Mouse (Mus musculus) cerebellum, adult 11 months (tissue): ENCODE data around the gene Map4k2.

Source experiments
- DNase-seq: peaks from one replicate; pipeline ENCODE4 v3.0.0; 2022

The Map4k2 gene

DNA sequence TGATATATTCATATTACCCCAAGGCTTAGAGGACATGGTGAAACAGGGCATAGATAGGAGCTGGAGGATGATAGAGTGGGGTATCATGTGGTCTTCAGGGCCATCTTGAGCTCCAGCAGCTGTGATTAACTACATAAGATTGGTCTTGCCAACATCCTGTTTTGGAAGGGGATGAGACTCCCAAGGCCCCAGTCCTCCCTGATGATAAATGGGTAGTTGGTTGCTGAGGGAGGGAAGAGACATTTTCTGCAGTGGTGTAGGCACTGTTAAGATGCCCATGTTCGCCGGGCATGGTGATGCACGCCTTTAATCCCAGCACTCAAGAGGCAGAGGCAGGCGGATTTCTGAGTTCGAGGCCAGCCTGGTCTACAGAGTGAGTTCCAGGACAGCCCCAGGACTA is 40.3 kb downstream of the Map4k2 start:
- DNase-seq, result no peak

DNA sequence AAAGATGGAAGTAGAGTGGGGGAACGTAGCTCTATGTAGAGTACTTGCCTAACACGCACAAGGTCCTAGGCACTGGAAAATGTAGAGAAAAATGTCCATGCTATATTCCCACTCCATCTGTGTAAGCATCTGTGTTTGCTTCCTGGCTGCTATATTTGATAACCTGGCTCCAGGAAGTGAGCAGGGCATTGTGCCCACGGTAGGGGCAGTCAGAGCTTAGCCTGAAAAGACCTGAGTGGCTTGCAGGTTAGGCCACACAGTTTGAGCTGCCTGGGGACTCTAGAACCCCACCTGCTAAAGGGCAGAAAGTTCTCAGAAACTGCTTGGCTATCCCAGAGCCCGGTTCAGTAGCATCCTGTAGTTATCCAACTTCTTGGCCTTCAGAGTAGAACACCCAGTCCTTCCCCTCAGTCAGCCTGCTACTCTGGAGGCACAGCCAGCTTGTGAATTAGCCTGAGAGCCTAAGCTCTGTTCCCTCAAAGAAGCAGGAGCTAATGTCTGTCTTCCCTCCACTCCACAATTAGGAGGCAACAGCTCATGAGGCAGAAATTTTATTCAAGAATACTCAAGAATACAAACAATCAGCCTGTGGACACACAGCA is 41.5 kb downstream of the Map4k2 start:
- peak; percentile 64 for DNase-seq

DNA sequence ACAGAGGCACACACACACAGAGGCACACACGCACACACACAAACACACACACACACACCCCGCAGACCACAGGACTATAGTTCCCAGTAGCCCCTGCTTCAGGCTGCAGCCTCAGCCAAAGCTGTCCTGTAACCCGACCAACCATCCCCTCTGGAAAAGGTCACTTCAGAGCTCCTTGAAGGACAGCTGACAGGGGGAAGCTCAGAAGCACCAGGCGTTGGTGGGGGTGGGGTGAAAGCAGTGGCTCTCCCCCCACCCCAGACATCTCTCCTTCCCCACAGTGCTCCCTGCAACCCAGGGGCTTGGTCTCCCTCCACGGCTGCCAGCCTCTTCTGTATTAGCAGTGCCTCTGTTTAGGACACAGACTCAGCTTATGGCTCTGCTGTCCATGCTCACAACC is 42.5 kb downstream of the Map4k2 start:
- no peak for DNase-seq

DNA sequence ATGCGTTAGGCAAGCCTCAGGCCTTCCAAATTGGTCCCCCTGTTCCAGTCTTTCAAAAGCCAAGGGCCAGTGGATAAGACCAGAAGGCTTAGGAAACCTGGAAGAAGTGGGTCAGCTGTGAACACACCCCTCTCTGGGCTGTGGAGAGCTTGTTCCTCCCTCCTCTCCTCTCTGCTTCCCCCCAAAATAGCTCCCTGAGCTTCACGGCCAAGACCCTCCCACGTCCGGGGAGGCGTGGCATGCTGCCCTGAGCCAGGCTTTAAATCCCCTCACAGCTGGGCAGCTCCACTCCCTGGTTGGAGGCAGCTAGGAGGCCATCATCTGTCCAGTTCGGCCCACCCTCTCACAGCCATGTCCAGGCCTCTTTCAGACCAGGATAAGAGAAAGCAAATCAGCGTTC is 43.2 kb downstream of the Map4k2 start, which contains the start of gene Pygm:
Pygm (plus strand) TSS at position 272 of the 400 bp plus-strand sequence.
- no peak for DNase-seq

DNA sequence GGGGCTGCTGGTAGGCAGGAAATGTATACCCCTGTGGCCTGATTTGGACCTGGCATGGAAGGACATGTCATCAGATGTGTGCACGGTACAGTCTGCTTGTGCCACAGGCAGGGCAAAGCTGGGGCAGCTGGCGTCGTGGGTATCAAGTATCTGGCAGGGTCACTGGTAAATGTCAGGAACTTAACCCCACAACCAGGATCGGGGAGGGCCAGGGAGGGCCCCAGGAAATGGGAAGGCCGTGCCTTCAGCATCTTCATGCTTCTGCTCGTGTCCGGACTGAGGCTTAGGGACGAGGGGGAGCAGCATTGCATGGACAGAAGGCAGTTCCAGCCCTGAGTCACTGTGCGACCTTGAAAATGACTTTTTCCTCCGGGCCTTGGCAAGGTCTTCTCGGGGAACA is 44.0 kb downstream of the Map4k2 start:
- no peak for DNase-seq

DNA sequence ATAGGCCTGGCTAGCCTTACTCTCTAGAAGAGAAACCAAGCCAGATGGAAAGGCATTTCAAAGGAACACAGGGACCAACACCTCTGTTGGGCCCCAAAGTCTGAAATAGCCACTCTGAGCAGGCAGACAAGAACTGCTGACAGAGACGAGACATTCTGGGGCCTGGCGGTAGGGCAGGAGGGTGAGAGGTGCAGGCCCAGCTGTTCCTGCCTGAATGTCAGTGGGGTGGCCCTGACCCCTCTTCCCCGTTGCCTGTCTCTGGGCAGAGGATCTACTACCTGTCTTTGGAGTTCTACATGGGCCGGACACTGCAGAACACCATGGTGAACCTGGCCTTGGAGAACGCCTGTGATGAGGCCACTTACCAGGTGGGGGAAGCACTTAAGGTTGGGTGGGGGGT is 44.5 kb downstream of the Map4k2 start:
- no peak for DNase-seq

DNA sequence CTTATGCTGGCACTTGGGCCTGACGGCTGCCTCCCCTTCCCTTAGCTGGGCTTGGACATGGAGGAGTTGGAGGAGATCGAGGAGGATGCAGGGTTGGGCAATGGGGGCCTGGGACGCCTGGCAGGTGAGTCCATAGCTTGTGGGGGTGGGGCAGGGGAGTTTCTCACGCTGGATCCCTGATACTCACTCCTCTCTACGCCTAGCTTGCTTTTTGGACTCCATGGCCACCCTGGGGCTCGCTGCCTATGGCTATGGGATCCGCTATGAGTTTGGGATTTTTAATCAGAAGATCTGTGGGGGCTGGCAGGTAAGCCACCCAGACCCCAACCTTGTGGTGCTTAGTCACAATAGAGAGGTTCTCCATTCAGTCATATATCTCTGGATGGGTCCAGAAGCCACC is 44.9 kb downstream of the Map4k2 start:
- DNase-seq, result no peak

DNA sequence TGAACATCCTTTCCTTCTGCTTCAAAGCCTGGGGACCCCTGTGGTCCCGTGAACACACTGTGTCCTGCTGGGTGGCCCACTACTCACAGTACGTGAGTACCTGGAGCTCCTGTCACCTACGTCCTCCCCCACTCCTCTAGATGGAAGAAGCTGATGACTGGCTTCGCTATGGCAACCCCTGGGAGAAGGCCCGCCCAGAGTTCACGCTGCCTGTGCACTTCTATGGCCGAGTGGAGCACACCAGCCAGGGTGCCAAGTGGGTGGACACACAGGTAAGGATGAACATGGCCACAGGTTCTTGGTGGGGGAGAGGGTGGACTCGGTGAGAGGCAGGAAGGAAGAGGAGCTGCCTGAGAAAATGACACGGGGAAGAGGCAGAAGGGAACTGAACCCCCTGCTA is 45.3 kb downstream of the Map4k2 start:
- no peak for DNase-seq

DNA sequence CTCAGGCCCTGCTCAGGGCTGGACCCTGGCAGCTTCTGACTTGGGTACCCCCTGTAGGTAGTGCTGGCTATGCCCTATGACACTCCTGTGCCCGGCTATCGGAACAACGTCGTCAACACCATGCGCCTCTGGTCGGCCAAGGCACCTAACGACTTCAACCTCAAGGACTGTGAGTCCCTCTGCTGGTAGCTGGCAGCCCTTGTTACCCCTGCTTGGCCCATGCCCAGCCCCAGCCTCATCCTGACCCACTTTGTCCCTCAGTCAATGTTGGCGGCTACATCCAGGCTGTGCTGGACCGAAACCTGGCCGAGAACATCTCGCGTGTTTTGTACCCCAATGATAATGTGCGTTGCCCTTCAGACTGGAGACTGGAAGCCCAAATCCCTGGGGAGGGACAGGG is 47.1 kb downstream of the Map4k2 start:
- peak; percentile 66 for DNase-seq

DNA sequence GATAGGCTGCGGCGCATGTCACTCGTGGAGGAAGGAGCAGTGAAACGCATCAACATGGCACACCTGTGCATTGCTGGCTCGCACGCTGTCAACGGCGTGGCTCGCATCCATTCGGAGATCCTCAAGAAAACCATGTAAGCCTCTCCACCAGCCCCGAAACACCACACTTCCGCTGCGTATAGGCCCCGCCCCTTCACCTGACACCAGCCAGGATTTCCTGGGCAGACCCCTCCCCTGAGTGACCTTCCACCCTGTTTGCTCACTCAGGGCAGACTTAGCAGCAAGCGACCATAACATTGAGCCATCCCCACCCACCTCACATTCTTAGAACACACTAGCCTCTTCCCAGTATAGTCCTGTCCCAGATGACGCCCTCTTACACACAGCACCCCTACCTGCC is 48.9 kb downstream of the Map4k2 start:
- DNase-seq, result no peak

DNA sequence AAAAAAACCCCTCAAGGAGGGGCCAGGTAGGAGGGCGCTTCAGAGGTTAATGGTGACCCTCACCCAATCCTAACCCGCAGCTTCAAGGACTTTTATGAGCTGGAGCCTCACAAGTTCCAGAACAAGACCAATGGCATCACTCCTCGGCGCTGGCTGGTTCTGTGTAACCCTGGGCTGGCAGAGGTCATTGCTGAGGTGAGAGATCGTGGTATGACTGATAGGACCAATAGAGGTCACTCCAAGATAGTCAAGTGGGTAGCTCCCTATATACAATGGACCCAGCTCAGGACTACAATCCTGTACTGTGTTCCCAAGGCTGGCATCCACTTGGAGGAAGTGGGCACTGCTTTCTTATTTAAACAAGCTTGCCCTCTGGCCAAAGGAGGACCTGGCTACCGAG is 49.3 kb downstream of the Map4k2 start:
- DNase-seq, result no peak

DNA sequence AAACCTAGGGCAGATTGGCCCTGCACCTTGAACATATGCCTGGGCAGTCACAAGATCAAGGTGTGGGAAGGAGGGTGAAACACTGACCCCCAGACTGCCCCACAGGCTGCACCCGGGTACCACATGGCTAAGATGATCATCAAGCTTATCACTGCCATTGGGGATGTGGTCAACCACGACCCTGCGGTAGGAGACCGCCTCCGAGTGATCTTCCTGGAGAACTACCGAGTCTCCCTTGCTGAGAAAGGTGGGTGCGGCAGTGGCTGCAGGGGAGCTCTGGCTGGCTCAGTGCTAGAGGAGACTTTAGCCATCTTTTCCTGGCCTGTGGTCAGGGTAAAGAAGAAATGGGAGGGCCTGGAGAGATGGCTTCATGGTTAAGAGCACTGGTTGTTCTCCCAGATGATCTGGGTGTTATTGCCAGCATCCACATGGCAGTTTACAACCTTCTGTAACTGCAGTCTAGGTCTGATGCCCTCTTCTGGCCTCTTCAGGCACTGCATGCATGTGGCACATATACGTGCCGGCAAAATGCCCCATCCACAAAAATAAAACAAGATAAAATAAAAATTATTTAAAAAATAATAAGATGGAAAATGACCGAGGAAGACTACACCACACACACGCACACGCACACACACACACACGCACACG is 51.9 kb downstream of the Map4k2 start:
- DNase-seq, result no peak

DNA sequence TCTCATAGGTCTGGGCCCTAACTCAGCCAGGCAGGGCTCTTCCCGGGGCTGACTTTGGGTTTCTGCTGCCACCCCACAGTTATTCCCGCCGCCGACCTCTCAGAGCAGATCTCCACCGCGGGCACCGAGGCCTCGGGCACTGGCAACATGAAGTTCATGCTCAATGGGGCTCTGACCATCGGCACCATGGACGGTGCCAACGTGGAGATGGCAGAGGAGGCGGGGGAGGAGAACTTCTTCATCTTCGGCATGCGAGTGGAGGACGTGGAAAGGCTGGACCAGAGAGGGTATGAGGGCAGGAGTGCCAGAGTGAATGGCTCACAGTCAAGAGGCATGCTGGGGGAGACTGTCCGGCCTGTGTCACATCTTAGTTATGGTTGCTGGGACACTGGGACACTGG is 52.7 kb downstream of the Map4k2 start:
- no peak for DNase-seq

DNA sequence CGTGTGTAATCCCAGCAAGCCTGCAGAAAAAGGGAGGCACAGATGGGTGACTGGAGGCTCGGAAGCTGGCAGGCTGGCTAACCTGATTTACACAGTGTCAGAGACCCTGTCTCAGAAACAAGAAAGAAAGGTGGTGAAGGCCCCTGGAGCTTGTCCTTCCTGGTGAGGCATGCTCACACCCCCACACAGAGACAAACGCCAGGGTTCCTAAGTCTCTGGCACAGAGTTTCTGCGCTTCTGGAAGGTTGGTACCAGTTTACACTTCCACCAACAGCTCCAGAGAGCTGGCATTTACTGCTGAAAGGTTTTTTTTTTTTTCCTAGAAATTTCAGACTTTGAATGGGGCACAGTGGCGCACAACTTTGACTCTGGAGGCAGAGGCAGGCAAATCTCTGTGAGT is 55.3 kb downstream of the Map4k2 start:
- DNase-seq, result no peak

DNA sequence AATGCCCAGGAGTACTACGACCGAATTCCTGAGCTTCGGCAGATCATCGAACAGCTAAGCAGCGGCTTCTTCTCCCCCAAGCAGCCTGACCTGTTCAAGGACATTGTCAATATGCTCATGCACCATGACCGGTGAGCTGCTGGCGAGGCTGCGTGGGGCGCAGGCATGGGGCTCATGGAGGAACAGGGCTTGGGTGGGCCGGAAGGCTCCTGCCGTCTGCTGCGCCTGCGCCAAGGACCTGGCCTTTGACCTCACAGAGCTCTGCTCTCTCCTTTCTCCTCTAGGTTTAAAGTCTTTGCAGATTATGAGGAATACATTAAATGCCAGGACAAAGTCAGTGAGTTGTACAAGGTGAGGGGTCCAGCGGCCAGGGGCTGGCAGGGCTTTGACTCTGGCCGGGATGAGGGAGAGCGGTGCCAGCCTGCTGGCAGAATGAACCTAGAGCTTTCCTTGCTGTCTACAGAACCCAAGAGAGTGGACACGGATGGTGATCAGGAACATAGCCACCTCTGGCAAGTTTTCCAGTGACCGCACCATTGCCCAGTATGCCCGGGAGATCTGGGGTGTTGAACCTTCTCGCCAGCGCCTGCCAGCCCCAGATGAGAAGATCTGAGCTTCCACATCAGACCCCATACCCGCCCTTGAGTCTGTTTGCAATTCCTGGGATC is 56.8 kb downstream of the Map4k2 start:
- no peak for DNase-seq

DNA sequence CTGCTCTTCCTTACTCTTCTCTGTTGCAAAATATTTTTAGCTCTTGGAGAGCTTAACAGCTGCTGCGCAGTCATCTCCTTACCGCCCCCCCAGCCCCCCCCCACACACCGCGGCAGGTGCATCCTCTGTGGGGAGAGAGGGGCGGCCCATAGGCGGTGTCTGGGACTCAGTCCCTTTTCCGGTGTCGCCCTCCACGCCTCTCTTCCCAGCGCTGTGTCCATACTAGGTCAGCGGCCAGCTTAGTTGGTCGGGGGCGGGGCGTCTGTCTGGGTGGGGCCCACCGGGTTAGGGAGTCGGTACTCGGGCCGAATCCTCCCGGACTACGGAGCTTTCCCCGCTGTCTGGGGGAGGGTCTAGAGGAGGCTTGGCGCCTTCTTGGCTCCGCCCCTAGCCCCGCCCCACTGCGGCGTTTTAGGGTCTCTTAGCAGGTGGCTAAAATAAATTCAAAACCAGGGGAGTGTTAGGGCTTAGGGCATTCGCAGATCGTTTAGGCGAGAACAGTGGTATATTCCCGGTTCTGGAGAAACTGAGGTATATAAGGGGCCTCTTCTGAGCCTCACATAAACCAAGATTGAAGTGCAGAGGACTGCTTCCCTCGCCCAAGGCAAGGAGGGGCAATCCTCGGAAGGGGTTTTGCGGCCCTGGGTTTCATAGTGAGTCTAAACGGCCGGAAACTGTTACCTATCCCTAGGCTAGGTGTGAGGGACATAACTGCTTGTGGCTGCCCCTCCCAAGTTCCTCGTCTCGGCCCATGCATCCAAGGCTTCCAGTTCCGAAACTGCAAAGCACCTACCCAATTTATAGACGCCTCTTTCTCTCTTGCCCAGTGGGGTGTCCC is 57.7 kb downstream of the Map4k2 start:
- DNase-seq, result peak; percentile 63

DNA sequence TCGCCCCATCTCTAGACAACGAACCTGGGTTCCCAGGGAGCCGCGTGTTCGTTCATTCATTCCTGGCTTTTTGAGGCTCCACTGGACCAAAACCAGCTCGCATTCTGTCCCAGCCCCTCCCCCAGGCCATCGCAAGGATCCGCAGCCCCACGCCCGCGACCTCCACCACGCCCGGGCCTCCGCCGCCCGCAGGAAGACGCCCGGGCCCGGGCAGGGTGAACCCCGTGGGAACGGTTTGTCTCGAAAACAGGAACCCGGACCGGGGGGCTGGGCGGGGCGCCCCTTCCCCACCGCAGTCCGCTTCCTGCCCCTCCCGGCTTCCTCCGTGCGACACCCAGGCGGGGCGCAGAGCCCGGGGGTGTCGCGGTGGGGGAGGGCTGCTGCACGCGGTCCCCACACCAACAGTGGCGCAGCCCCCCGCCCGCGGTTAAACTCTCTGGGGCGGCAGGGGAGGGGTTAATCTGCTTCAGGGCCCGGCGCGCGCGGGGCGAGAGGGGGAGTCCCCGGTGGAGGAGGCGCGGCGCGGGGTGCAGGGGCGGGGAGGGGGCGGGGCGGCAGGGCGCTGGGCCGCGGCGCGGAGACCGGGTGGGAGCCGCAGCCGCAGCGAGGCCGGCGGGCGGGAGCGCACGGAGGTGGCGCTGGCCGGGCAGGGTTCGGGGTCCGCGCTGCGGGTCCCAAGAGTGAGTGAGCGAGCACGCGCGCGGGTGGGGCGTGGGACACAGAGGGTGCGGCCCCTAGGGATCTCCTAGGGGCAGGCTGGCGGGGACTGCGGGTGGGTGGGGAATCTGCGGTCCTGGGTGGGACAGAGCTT is 58.6 kb downstream of the Map4k2 start, which contains the start of gene Rasgrp2:
Rasgrp2 (plus strand) TSS at position 56 of the 811 bp plus-strand sequence.
- no peak for DNase-seq

DNA sequence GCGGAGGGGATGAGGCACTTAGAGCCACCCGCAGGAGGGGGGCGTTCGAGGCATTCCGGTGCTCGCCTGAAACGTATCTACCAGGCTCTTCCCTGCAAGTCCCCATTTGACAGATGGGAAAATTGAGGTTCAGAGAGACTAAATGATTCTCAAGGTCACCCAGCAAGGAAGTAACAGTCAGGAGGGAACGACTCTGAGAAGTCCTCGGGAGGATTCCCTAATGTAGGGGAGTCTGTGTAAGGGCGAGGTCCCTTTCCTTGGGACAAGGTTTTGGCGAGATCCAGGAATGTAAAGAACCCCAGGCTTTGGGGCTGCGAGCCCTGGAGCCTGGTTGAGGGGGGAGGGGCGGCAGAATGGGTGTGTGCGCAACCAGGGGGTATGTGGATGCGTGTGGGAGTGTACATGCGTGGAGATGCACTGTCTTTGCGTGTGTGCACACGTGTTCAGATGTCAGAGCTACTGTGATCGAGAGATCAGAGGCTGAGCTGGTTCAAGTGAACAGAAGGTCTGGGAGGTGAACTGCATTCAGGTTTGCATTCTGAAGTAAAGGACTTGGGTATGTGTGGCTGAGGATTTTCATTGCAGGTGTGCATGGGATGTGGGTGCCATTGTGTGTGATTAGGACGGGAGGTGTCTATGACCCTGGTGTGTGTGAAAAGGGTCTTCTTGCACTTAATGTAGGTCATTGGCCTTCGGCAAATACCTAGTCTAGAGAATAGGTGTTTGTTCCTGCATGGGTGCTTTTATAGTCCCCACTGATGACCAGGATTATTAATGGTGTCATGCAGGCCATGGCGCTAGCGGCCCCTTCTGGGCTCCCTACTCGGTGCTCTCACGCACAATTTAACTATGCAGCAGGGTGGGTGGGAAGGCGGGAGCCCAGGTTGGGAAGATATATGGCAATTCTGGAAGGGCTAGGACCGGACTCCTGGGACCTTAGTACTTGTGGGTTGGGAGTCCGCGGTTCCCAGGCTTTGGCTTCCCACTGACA is 59.5 kb downstream of the Map4k2 start:
- no peak for DNase-seq

DNA sequence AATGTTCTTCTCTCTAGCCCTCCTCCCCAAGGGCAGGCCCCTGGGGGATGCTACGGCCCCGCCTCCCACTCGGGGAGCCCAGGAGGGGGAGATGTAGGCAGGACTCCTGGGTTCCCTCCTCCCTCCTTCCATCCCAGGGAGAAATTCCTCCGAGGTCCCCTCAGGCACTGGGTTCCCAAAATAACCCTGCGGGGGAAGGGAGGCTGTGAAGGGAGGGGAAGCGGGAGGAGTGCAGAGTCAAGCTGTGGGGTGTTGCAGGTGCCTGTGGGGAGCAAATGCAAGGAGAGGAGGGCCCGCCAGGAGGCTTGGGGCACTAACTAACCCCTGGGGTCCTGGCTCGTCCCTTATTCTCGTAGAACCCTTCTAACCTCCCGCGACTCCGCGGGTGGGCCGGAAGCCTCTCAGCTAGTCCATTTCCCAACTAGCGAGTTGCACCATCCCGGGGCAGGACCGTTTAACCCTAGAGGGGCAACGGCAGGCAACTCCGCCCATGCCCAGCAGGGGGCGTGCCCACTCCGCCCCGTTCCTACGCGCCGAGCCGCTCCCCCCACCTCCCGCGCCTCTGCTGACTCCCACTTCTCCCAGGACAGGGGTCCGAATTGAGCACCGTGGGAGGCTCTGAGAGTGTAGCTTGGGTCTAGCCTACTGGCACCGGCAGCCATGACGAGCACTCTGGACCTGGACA is 60.3 kb downstream of the Map4k2 start:
- no peak for DNase-seq

DNA sequence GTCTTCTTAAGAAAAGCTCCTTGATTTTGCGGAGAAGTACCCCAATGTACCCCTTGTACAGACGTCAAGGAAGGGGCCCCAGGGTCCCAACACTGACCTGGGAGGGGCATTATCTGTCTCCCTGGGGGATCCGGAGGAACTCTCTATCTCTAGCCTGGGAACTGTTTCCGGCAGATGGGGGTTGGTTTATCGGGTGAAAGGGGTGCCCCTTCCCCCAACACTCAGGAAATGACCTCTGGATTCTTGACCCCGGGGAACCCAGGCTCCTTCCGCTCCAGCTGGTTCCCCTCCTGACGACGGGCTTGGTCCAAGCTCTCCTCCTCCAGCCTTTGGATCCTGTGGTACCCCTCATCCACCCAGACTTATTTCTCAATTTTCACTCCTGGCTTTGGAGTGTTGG is 61.0 kb downstream of the Map4k2 start:
- DNase-seq, result no peak

DNA sequence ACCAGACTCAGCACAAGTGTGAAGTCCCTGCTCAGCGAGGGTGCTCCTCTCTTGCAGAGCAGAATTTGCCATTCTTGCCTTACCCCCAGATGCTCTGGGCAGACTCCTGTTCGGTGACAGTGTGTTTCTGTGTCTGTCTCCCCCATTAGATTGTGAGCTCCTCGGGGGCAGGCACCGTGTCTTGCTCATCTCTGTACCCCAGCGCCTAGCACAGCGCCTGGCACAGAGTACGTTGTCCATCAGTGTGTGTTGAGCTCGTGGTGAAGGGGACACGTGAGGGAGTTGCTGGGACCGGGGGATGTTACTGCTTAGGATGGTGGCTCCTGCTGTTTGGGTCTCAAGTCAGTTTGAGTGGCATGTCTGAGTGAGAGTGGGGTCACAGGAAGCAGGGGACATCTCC is 62.9 kb downstream of the Map4k2 start:
- no peak for DNase-seq
